Mouse (Mus musculus): Measurements from ENCODE around the gene Rffl. TPM values are rescaled to one million over a fixed set of nuclear protein-coding genes. Genes with fewer than 3 reads are reported as not detected.

Gene Rffl
- 12.6 and 12.9 TPM in 2 replicates for polyA plus RNA-seq (2012; rRNA removed)
- polyA plus RNA-seq (2014; fragmentation: Nextera tagmentation; extraction: Ambion mirVana), result 19.0 and 20.6 TPM in 2 replicates

DNA sequence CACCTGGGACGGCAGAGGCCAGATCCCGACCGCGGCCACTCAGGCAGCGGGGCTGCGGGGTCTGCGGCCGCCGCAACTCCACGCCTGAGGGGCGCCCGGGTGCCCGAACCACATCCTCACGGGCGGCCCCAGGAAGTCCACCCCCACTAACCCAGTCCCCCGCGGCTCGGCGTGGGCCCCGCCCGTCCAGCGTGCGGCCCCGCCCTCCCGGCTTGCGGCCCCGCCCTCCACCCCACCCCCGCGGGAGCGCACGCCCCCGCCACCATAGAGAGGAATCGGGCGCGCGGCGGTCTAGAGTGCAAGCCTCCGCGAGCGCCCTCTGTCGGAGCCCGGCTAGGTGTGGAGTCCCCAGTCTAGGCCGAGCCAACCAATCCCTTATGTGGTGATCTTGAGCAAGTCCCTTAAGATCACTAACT is at the start of gene Rffl:
Gene Rffl (minus strand): TSS at position 180 of the 416 bp plus-strand sequence.
- H3K9me3 ChIP-seq (ENCODE audit: control insufficient read depth, low read length), result no peaks in the 10 kb centered on the region
- no peaks in the 10 kb centered on the region for H3K27me3 ChIP-seq (ENCODE audit: control insufficient read depth, insufficient read depth, low read length)
- ATAC-seq (ENCODE audit: insufficient read depth) (peak; percentile 84), DNase-seq (ENCODE audit: low read depth in 3 of 3, low spot score in 3 of 3) (peak; percentile 87 to 89 (median 89))
- under 1% methylated on average over 43 of the region's 43 CpGs for WGBS (ENCODE audit: insufficient replicate concordance)
- H3K4me2 ChIP-seq (ENCODE audit: low read depth), result peak within 1 kb of the TSS; percentile 80
- peak within 1 kb of the TSS; percentile 90 for H3K27ac ChIP-seq
- peaks cover 32 to 38% of the 10 kb centered on the region in 2 experiments for H3K4me1 ChIP-seq (replicated peaks; ENCODE audit: control insufficient read depth in 2 of 2, insufficient read depth in 2 of 2, low read length in 1 of 2)
- peak within 1 kb of the TSS; percentile 96 for H3K9ac ChIP-seq (replicated peaks)
- no peaks in the 10 kb centered on the region for H3K36me3 ChIP-seq (replicated peaks; ENCODE audit: control insufficient read depth, insufficient read depth, low read depth)
- TF ChIP-seq CTCF (IDR thresholded peaks at IDR 0.05; ENCODE audit: low read depth), result peak; percentile 93
- 0 out of 2 replicates have a peak, but pooled peaks have one; percentile 26 for TF ChIP-seq EP300 (IDR thresholded peaks at IDR 0.05; ENCODE audit: low read depth)
- peak within 1 kb of the TSS; percentile 84 to 87 for H3K4me3 ChIP-seq (ENCODE audit: insufficient read depth in 1 of 2, low read depth in 2 of 2, low read length in 2 of 2)

DNA sequence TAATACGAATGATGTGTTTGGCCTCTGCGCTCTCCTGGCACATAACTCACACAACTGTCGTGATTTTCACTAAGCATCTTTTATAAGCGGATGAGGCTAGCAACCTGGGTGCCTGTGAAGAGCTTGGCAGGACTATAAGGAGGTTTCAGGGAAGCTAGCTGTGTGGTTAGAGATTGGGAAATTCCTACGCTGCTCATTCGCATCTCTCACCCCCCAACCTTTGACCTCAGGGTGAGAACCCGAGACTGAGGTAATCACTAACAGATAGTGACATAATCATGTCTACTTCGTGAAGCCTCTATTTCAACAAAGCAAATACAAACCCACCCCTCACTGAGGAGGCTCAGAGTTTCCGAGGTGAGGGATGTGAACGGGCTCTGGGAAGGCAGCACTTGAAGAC is 49.8 kb upstream of the Rffl start:
- no peak overlapping the region for H3K9ac ChIP-seq (replicated peaks)
- WGBS (ENCODE audit: insufficient replicate concordance), result 52% methylated on average over 10 of the region's 10 CpGs
- H3K4me3 ChIP-seq (ENCODE audit: insufficient read depth in 1 of 2, low read depth in 2 of 2, low read length in 2 of 2), result no peak overlapping the region
- TF ChIP-seq CTCF (IDR thresholded peaks at IDR 0.05; ENCODE audit: low read depth), result no peak
- TF ChIP-seq EP300 (IDR thresholded peaks at IDR 0.05; ENCODE audit: low read depth), result no peak
- H3K36me3 ChIP-seq (replicated peaks; ENCODE audit: control insufficient read depth, insufficient read depth, low read depth), result no peaks in the 10 kb centered on the region
- no peaks in the 10 kb centered on the region for H3K4me1 ChIP-seq (replicated peaks; ENCODE audit: control insufficient read depth in 2 of 2, insufficient read depth in 2 of 2, low read length in 1 of 2)
- H3K27me3 ChIP-seq (ENCODE audit: control insufficient read depth, insufficient read depth, low read length), result no peaks in the 10 kb centered on the region; the same call in 1 of the 2 replicates
- DNase-seq (ENCODE audit: low read depth in 3 of 3, low spot score in 3 of 3), result no peak
- no peak for ATAC-seq (ENCODE audit: insufficient read depth)
- H3K4me2 ChIP-seq (ENCODE audit: low read depth), result no peak overlapping the region
- no peaks in the 10 kb centered on the region for H3K9me3 ChIP-seq (ENCODE audit: control insufficient read depth, low read length)
- H3K27ac ChIP-seq, result no peak overlapping the region

DNA sequence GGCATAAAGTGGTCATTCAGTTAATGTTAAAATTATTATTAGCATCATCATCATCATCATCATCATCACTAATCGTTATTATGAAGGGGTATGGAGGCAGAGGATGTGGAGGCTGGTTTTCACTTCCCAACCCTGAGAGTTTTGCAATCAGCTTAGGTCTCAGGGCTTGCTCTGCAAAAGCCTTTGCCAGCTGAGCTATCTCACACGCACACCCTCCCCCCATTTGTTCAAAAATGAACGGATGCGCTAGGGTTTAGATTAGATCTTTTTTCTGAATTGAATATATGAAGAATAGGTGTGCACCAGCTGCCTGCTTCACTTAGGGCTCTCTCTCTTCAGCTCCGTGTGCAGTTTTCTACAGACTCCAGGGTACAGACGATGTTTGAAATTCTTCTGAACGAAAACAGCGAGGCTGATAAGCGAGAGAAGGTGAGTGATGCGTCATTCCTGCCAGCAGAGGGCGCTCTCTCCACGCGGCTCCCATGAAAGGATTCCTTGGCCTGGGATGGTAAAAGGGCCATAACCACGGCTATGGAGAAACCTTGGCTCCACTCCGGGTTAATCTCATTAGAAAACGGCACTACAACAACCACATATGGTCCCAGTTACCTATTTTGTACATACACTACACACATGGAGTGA is 43.8 kb upstream of the Rffl start:
- no peaks in the 10 kb centered on the region for H3K4me1 ChIP-seq (replicated peaks; ENCODE audit: control insufficient read depth in 2 of 2, insufficient read depth in 2 of 2, low read length in 1 of 2)
- no peaks in the 10 kb centered on the region for H3K27me3 ChIP-seq (ENCODE audit: control insufficient read depth, insufficient read depth, low read length)
- H3K4me3 ChIP-seq (ENCODE audit: insufficient read depth in 1 of 2, low read depth in 2 of 2, low read length in 2 of 2), result no peak overlapping the region
- H3K9ac ChIP-seq (replicated peaks), result no peak overlapping the region
- H3K9me3 ChIP-seq (ENCODE audit: control insufficient read depth, low read length), result no peaks in the 10 kb centered on the region
- peak overlapping the region; percentile 19; the same call in 1 of the 2 replicates for H3K4me2 ChIP-seq (ENCODE audit: low read depth)
- ATAC-seq (ENCODE audit: insufficient read depth) (no peak), DNase-seq (ENCODE audit: low read depth in 3 of 3, low spot score in 3 of 3) (peak; percentile 22 to 42 (median 26))
- WGBS (ENCODE audit: insufficient replicate concordance), result 7% methylated on average over 16 of the region's 16 CpGs
- H3K27ac ChIP-seq, result no peak overlapping the region
- TF ChIP-seq CTCF (IDR thresholded peaks at IDR 0.05; ENCODE audit: low read depth), result peak; percentile 99
- no peak for TF ChIP-seq EP300 (IDR thresholded peaks at IDR 0.05; ENCODE audit: low read depth)
- no peaks in the 10 kb centered on the region for H3K36me3 ChIP-seq (replicated peaks; ENCODE audit: control insufficient read depth, insufficient read depth, low read depth)

DNA sequence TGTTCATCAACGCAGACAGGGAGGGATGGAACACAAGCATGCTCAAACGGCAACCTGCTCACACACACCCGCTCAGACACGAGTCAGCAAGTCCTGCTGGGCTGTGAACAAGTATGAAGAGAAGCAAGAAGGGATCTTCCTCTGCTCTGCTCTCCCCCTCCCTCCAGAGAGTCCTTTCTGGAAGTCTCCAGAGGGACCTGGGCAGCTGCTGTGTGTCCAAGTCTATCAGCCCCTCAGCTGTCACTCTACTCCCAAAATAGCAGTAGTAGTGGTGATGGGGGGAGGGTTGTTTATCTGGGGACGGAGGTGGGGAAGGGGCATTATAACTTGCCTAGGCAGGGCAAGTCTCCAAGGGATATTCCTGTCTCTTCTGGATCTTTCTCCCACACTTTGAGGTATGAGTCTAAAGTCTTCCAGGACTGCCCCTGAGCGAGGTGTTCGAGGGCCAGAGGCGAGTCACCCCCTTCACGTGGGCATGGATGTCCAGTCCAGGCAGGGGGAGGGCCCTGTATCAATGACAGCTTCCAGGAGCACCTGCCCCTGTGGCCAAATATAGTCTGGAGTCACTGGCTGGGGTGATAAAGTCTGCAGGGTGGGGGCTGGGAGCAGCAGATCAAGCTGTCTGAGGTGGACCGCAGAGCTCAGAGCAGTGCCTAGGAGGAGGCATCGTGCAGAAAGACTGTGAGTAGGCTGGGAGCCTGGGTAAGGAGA is 39.8 kb upstream of the Rffl start:
- H3K36me3 ChIP-seq (replicated peaks; ENCODE audit: control insufficient read depth, insufficient read depth, low read depth), result no peaks in the 10 kb centered on the region
- no peak overlapping the region for H3K4me2 ChIP-seq (ENCODE audit: low read depth)
- H3K4me3 ChIP-seq (ENCODE audit: insufficient read depth in 1 of 2, low read depth in 2 of 2, low read length in 2 of 2), result no peak overlapping the region
- no peak overlapping the region for H3K9ac ChIP-seq (replicated peaks)
- H3K27ac ChIP-seq, result no peak overlapping the region
- H3K9me3 ChIP-seq (ENCODE audit: control insufficient read depth, low read length), result no peaks in the 10 kb centered on the region
- H3K4me1 ChIP-seq (replicated peaks; ENCODE audit: control insufficient read depth in 2 of 2, insufficient read depth in 2 of 2, low read length in 1 of 2), result peaks cover 0 to 3% of the 10 kb centered on the region in 2 experiments; a peak in 3 of 4 replicates
- 49% methylated on average over 11 of the region's 11 CpGs for WGBS (ENCODE audit: insufficient replicate concordance)
- DNase-seq (ENCODE audit: low read depth in 3 of 3, low spot score in 3 of 3) (no peak), ATAC-seq (ENCODE audit: insufficient read depth) (no peak)
- H3K27me3 ChIP-seq (ENCODE audit: control insufficient read depth, insufficient read depth, low read length), result no peaks in the 10 kb centered on the region
- TF ChIP-seq CTCF (IDR thresholded peaks at IDR 0.05; ENCODE audit: low read depth) (no peak), EP300 (IDR thresholded peaks at IDR 0.05; ENCODE audit: low read depth) (no peak)

DNA sequence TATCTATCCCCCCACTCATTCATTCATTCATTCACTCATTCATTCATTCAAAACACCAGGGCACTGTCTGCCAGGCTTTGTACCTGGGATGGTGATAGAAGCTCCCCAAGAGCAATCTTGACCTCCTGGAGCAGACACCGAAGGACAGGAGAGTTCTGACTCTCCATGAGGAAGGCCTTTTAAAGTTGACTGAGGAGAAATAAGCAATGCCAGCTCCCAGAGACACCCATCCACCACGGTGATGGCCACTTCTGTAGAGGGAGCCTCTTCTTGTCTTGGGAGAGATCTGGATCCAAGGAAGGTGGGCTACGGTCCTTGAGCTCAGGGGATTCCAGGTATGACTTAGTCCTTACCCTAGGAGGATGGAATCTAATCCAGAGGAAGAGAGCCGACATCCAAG is 39.2 kb upstream of the Rffl start, which contains the start of gene Unc45b:
Gene Unc45b (plus strand): TSS at position 301 of the 400 bp plus-strand sequence.
- ATAC-seq (ENCODE audit: insufficient read depth), result no peak
- no peaks in the 10 kb centered on the region for H3K9me3 ChIP-seq (ENCODE audit: control insufficient read depth, low read length)
- H3K4me2 ChIP-seq (ENCODE audit: low read depth), result no peak within 1 kb of the TSS
- H3K27me3 ChIP-seq (ENCODE audit: control insufficient read depth, insufficient read depth, low read length), result no peaks in the 10 kb centered on the region
- H3K4me1 ChIP-seq (replicated peaks; ENCODE audit: control insufficient read depth in 2 of 2, insufficient read depth in 2 of 2, low read length in 1 of 2), result peaks cover 0 to 3% of the 10 kb centered on the region in 2 experiments; a peak in 3 of 4 replicates
- TF ChIP-seq EP300 (IDR thresholded peaks at IDR 0.05; ENCODE audit: low read depth) (no peak), CTCF (IDR thresholded peaks at IDR 0.05; ENCODE audit: low read depth) (no peak)
- H3K36me3 ChIP-seq (replicated peaks; ENCODE audit: control insufficient read depth, insufficient read depth, low read depth), result no peaks in the 10 kb centered on the region
- no peak within 1 kb of the TSS for H3K27ac ChIP-seq
- no peak within 1 kb of the TSS for H3K9ac ChIP-seq (replicated peaks)
- no peak within 1 kb of the TSS for H3K4me3 ChIP-seq (ENCODE audit: insufficient read depth in 1 of 2, low read depth in 2 of 2, low read length in 2 of 2)
- no peak for DNase-seq (ENCODE audit: low read depth in 3 of 3, low spot score in 3 of 3)
- WGBS (ENCODE audit: insufficient replicate concordance), result 65% methylated on average over 4 of the region's 4 CpGs
